Mouse (Mus musculus): ENCODE measurements at regions not wholly inside any gene's neighbourhood (a gene's known extent, or its start where the extent isn't known, plus 50 kb on each side); places are given as distances from the start of the nearest gene placed in this dataset.

- Histone ChIP-seq H3K27ac (ENCODE audit: low read depth, low read length) (no peak overlapping the region), H3K27me3 (replicated peaks; ENCODE audit: control insufficient read depth, insufficient read depth, low read length) (no peaks in the 10 kb centered on the region), H3K36me3 (ENCODE audit: control insufficient read depth, insufficient read depth, low read length) (no peaks in the 10 kb centered on the region), H3K4me1 (ENCODE audit: control insufficient read depth, insufficient read depth, low read length) (no peaks in the 10 kb centered on the region), H3K4me3 (ENCODE audit: low read depth, low read length) (no peak overlapping the region), H3K4me2 (ENCODE audit: low read length) (no peak overlapping the region), H3K9ac (ENCODE audit: low read length) (no peak overlapping the region), H3K9me3 (replicated peaks; ENCODE audit: control insufficient read depth, low read length) (no peaks in the 10 kb centered on the region)
- DNase-seq (ENCODE audit: low spot score) (peak; percentile 21), ATAC-seq (no peak)
- WGBS = 67% methylated on average over 11 of the region's 11 CpGs
Observed at GRCm38 (mm10) chr11:37650095-37650494, 414.3 kb upstream of the Tenm2 start.

- H3K9me3 ChIP-seq (replicated peaks; ENCODE audit: control insufficient read depth, low read length) = no peaks in the 10 kb centered on the region
- no peak overlapping the region for H3K4me3 ChIP-seq (ENCODE audit: low read depth, low read length)
- H3K27ac ChIP-seq (ENCODE audit: low read depth, low read length) = no peak overlapping the region
- no peaks in the 10 kb centered on the region for H3K36me3 ChIP-seq (ENCODE audit: control insufficient read depth, insufficient read depth, low read length)
- H3K27me3 ChIP-seq (replicated peaks; ENCODE audit: control insufficient read depth, insufficient read depth, low read length) = no peaks in the 10 kb centered on the region
- no peak overlapping the region for H3K4me2 ChIP-seq (ENCODE audit: low read length)
- WGBS = 77% methylated on average over 2 of the region's 2 CpGs
- H3K4me1 ChIP-seq (ENCODE audit: control insufficient read depth, insufficient read depth, low read length) = no peaks in the 10 kb centered on the region
- H3K9ac ChIP-seq (ENCODE audit: low read length) = no peak overlapping the region
- ATAC-seq (no peak), DNase-seq (ENCODE audit: low spot score) (peak; percentile 16)
Observed at GRCm38 (mm10) chr11:37623290-37623689, 387.5 kb upstream of the Tenm2 start.

GRCm38 (mm10) chr11:37600533-37600932 lies 364.8 kb upstream of the Tenm2 start:
- Histone ChIP-seq H3K4me3 (ENCODE audit: low read depth, low read length) (no peak overlapping the region), H3K36me3 (ENCODE audit: control insufficient read depth, insufficient read depth, low read length) (no peaks in the 10 kb centered on the region), H3K9ac (ENCODE audit: low read length) (no peak overlapping the region), H3K27me3 (replicated peaks; ENCODE audit: control insufficient read depth, insufficient read depth, low read length) (no peaks in the 10 kb centered on the region), H3K27ac (ENCODE audit: low read depth, low read length) (no peak overlapping the region), H3K4me1 (ENCODE audit: control insufficient read depth, insufficient read depth, low read length) (0 out of 2 replicates have a peak, but pooled peaks cover 3% of the 10 kb centered on the region), H3K4me2 (ENCODE audit: low read length) (no peak overlapping the region), H3K9me3 (replicated peaks; ENCODE audit: control insufficient read depth, low read length) (no peaks in the 10 kb centered on the region)
- 11% methylated on average over 1 of the region's 1 CpGs for WGBS
- peak; percentile 87 for DNase-seq (ENCODE audit: low spot score)
- peak; percentile 88 for ATAC-seq

DNA sequence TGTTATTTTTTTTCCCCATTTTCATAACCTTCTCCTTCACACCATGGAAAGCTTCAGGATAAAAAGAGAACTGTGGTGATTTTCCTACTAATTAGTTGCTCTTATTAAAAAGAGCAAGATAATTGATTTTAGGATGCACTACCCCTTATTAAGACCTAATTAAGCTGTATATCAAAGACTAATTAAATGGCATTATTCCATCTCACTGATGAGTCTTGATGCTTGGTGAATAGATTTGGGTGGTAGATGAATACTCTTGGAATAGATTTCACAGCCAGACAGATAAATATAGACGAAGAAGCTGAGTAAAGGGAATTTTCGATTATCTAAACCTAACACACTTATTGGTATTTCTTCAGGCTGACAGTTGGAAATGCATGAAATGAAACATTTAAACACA lies 346.5 kb upstream of the Tenm2 start:
- no peaks in the 10 kb centered on the region for H3K27me3 ChIP-seq (replicated peaks; ENCODE audit: control insufficient read depth, insufficient read depth, low read length)
- H3K9me3 ChIP-seq (replicated peaks; ENCODE audit: control insufficient read depth, low read length) = no peaks in the 10 kb centered on the region
- no peak overlapping the region for H3K4me2 ChIP-seq (ENCODE audit: low read length)
- no peak overlapping the region for H3K9ac ChIP-seq (ENCODE audit: low read length)
- H3K4me3 ChIP-seq (ENCODE audit: low read depth, low read length) = no peak overlapping the region
- no peak overlapping the region for H3K27ac ChIP-seq (ENCODE audit: low read depth, low read length)
- H3K4me1 ChIP-seq (ENCODE audit: control insufficient read depth, insufficient read depth, low read length) = no peaks in the 10 kb centered on the region
- ATAC-seq = peak; percentile 40; the same call in 1 of the 2 replicates
- DNase-seq (ENCODE audit: low spot score) = peak; percentile 68
- 22% methylated on average over 2 of the region's 2 CpGs for WGBS
- no peaks in the 10 kb centered on the region for H3K36me3 ChIP-seq (ENCODE audit: control insufficient read depth, insufficient read depth, low read length)

DNA sequence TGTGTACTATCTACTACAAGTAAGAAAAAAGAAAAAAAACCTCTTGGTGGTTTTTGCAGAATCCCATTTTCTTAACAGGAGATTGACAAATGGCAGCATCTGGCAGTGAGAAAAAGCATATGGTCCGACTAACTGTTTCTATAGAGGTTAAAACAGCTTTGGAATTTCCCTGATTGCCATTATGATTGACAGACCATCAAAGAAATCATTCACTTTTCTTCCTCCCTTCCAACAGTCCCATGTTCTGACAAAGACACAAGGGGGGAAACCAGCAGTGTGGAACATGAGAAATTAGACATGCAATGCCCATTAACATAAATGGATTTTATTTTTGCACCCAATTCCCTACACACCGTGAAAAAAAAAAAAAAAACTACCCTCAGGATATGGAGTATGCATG lies 297.9 kb upstream of the Tenm2 start:
- 41% methylated on average over 2 of the region's 2 CpGs for WGBS
- H3K9ac ChIP-seq (ENCODE audit: low read length) = no peak overlapping the region
- peaks cover 10% of the 10 kb centered on the region; the same call in 1 of the 2 replicates for H3K4me1 ChIP-seq (ENCODE audit: control insufficient read depth, insufficient read depth, low read length)
- peak; percentile 58; the same call in 1 of the 2 replicates for ATAC-seq
- no peak overlapping the region for H3K4me2 ChIP-seq (ENCODE audit: low read length)
- DNase-seq (ENCODE audit: low spot score) = peak; percentile 73
- H3K4me3 ChIP-seq (ENCODE audit: low read depth, low read length) = no peak overlapping the region
- no peaks in the 10 kb centered on the region for H3K9me3 ChIP-seq (replicated peaks; ENCODE audit: control insufficient read depth, low read length)
- no peak overlapping the region for H3K27ac ChIP-seq (ENCODE audit: low read depth, low read length)
- H3K36me3 ChIP-seq (ENCODE audit: control insufficient read depth, insufficient read depth, low read length) = no peaks in the 10 kb centered on the region
- H3K27me3 ChIP-seq (replicated peaks; ENCODE audit: control insufficient read depth, insufficient read depth, low read length) = no peaks in the 10 kb centered on the region

- Histone ChIP-seq H3K9me3 (replicated peaks; ENCODE audit: control insufficient read depth, low read length) (no peaks in the 10 kb centered on the region), H3K9ac (ENCODE audit: low read length) (no peak overlapping the region), H3K27me3 (replicated peaks; ENCODE audit: control insufficient read depth, insufficient read depth, low read length) (no peaks in the 10 kb centered on the region), H3K36me3 (ENCODE audit: control insufficient read depth, insufficient read depth, low read length) (no peaks in the 10 kb centered on the region), H3K4me3 (ENCODE audit: low read depth, low read length) (no peak overlapping the region), H3K4me1 (ENCODE audit: control insufficient read depth, insufficient read depth, low read length) (peaks cover 10% of the 10 kb centered on the region; the same call in 1 of the 2 replicates), H3K27ac (ENCODE audit: low read depth, low read length) (no peak overlapping the region), H3K4me2 (ENCODE audit: low read length) (no peak overlapping the region)
- WGBS = 39% methylated on average over 2 of the region's 2 CpGs
- ATAC-seq (no peak), DNase-seq (ENCODE audit: low spot score) (peak; percentile 23)
Observed at GRCm38 (mm10) chr11:37532476-37532875, 296.7 kb upstream of the Tenm2 start.

GRCm38 (mm10) chr11:37498463-37499015 lies 262.8 kb upstream of the Tenm2 start:
- DNase-seq (ENCODE audit: low spot score) (peak; percentile 28), ATAC-seq (0 out of 2 replicates have a peak, but pooled peaks have one; percentile 32)
- Histone ChIP-seq H3K4me2 (ENCODE audit: low read length) (no peak overlapping the region), H3K9me3 (replicated peaks; ENCODE audit: control insufficient read depth, low read length) (no peaks in the 10 kb centered on the region), H3K4me1 (ENCODE audit: control insufficient read depth, insufficient read depth, low read length) (peaks cover 5% of the 10 kb centered on the region; the same call in 1 of the 2 replicates), H3K4me3 (ENCODE audit: low read depth, low read length) (no peak overlapping the region), H3K27ac (ENCODE audit: low read depth, low read length) (no peak overlapping the region), H3K36me3 (ENCODE audit: control insufficient read depth, insufficient read depth, low read length) (no peaks in the 10 kb centered on the region), H3K9ac (ENCODE audit: low read length) (no peak overlapping the region), H3K27me3 (replicated peaks; ENCODE audit: control insufficient read depth, insufficient read depth, low read length) (no peaks in the 10 kb centered on the region)
- 14% methylated on average over 3 of the region's 3 CpGs for WGBS

- no peaks in the 10 kb centered on the region for H3K36me3 ChIP-seq (ENCODE audit: control insufficient read depth, insufficient read depth, low read length)
- H3K9ac ChIP-seq (ENCODE audit: low read length) = no peak overlapping the region
- ATAC-seq = peak; percentile 66; the same call in 1 of the 2 replicates
- WGBS = 7% methylated on average over 9 of the region's 9 CpGs
- peak; percentile 46 for DNase-seq (ENCODE audit: low spot score)
- no peaks in the 10 kb centered on the region for H3K27me3 ChIP-seq (replicated peaks; ENCODE audit: control insufficient read depth, insufficient read depth, low read length)
- H3K4me1 ChIP-seq (ENCODE audit: control insufficient read depth, insufficient read depth, low read length) = peaks cover 5% of the 10 kb centered on the region; the same call in 1 of the 2 replicates
- H3K4me2 ChIP-seq (ENCODE audit: low read length) = no peak overlapping the region
- no peak overlapping the region for H3K27ac ChIP-seq (ENCODE audit: low read depth, low read length)
- no peaks in the 10 kb centered on the region for H3K9me3 ChIP-seq (replicated peaks; ENCODE audit: control insufficient read depth, low read length)
- no peak overlapping the region for H3K4me3 ChIP-seq (ENCODE audit: low read depth, low read length)
Observed at GRCm38 (mm10) chr11:37497874-37498273, 262.1 kb upstream of the Tenm2 start.

DNA sequence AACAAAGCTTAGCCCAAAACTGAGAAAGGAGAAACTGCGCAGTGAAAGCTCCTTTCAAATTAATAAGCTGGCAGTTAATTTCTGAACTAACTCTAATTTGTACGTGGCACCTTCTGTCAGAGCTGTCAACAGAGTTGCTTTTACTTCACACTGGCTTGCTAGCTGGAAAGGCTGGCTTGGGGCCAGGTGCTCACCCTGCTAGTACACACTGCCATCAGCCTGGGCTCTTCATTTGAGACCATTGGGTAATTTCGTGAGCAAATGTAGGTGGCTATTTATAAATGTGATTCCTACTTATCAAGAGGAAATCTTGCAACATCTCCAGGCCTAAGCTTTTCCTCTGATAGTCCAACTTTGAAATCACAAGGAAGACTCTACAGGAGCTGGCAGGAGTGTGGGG lies 244.5 kb upstream of the Tenm2 start:
- ATAC-seq (peak; percentile 89), DNase-seq (ENCODE audit: low spot score) (peak; percentile 85)
- WGBS = 26% methylated on average over 3 of the region's 3 CpGs

More for the DNA sequence above, 244.5 kb upstream of the Tenm2 start:
- Histone ChIP-seq H3K9me3 (replicated peaks; ENCODE audit: control insufficient read depth, low read length) (no peaks in the 10 kb centered on the region), H3K4me2 (ENCODE audit: low read length) (no peak overlapping the region), H3K4me1 (ENCODE audit: control insufficient read depth, insufficient read depth, low read length) (no peaks in the 10 kb centered on the region), H3K9ac (ENCODE audit: low read length) (no peak overlapping the region), H3K4me3 (ENCODE audit: low read depth, low read length) (no peak overlapping the region), H3K36me3 (ENCODE audit: control insufficient read depth, insufficient read depth, low read length) (no peaks in the 10 kb centered on the region), H3K27ac (ENCODE audit: low read depth, low read length) (no peak overlapping the region), H3K27me3 (replicated peaks; ENCODE audit: control insufficient read depth, insufficient read depth, low read length) (no peaks in the 10 kb centered on the region)
